Mouse (Mus musculus) intestine, embryonic 14.5 days (tissue): Measurements from ENCODE around the gene Bphl. TPM values are rescaled to one million over a fixed set of nuclear protein-coding genes. Genes with fewer than 3 reads are reported as not detected.
A peak's percentile ranks its signal among the peaks of the same experiment; 100 is the strongest.

ENCODE experiments used
- ATAC-seq: fragments of 200-750 bp; cut with Nextera tagmentation; replicated peaks from 2 replicates; pipeline ENCODE4 v1.8.0; 2017; ENCODE audit warnings: low read depth, moderate number of reproducible peaks, moderate TSS enrichment, moderate library complexity; ENCODE audit not compliant: low FRiP score, low TSS enrichment
- DNase-seq: peaks from one replicate; pipeline ENCODE4 v3.0.0-alpha.2; 2018; ENCODE audit warnings: low spot score
- H3K27ac ChIP-seq: fragments of 300-500 bp; sonication (generic); 2 replicates; pipeline ENCODE4 v1.5.1; 2014; ENCODE audit warnings: low read depth, mild to moderate bottlenecking, control low read depth
- H3K27me3 ChIP-seq: fragments of 300-500 bp; sonication (generic); replicated peaks from 2 replicates; pipeline ENCODE4 v1.6.1; 2014; ENCODE audit warnings: low read length, control low read depth; ENCODE audit not compliant: control insufficient read depth, insufficient read depth
- H3K36me3 ChIP-seq: fragments of 300-500 bp; sonication (generic); 2 replicates; pipeline ENCODE4 v1.6.1; 2014; ENCODE audit warnings: low read length, control low read depth; ENCODE audit not compliant: control insufficient read depth, insufficient read depth
- H3K4me1 ChIP-seq: fragments of 300-500 bp; sonication (generic); replicated peaks from 2 replicates; pipeline ENCODE4 v1.6.1; 2014; ENCODE audit warnings: low read length, control low read depth, mixed read lengths; ENCODE audit not compliant: control insufficient read depth, insufficient read depth
- H3K4me2 ChIP-seq: fragments of 300-500 bp; sonication (generic); 2 replicates; pipeline ENCODE4 v1.6.1; 2014; ENCODE audit warnings: low read length
- H3K4me3 ChIP-seq: fragments of 300-500 bp; sonication (generic); 2 replicates; pipeline ENCODE4 v1.5.1; 2014; ENCODE audit warnings: low read depth, low read length, control low read depth, mixed read lengths
- H3K9ac ChIP-seq: fragments of 300-500 bp; sonication (generic); 2 replicates; pipeline ENCODE4 v1.6.1; 2014; ENCODE audit warnings: mild to moderate bottlenecking, low read length
- H3K9me3 ChIP-seq: fragments of 300-500 bp; sonication (generic); 2 replicates; pipeline ENCODE4 v1.6.1; 2016; ENCODE audit warnings: low read length, control low read depth; ENCODE audit not compliant: control insufficient read depth
- WGBS: fragments of 180-500 bp; shearing (Covaris S2); extraction: QIAGEN DNeasy Blood & Tissue Kit; methylation state at CpG from one replicate; pipeline ENCODE4 v1.1.7; 2014; 5-methylcytosine and 5-hydroxymethylcytosine counted together
- polyA plus RNA-seq: library from polyadenylated mRNA; unstranded; fragments of >200 nt; fragmentation: Nextera tagmentation; extraction: Ambion mirVana; gene quantifications from 2 replicates; pipeline ENCODE4 v1.2.1, GENCODE M21; 2014

Bphl gene
- 40.4 TPM in 2 replicates for polyA plus RNA-seq

DNA sequence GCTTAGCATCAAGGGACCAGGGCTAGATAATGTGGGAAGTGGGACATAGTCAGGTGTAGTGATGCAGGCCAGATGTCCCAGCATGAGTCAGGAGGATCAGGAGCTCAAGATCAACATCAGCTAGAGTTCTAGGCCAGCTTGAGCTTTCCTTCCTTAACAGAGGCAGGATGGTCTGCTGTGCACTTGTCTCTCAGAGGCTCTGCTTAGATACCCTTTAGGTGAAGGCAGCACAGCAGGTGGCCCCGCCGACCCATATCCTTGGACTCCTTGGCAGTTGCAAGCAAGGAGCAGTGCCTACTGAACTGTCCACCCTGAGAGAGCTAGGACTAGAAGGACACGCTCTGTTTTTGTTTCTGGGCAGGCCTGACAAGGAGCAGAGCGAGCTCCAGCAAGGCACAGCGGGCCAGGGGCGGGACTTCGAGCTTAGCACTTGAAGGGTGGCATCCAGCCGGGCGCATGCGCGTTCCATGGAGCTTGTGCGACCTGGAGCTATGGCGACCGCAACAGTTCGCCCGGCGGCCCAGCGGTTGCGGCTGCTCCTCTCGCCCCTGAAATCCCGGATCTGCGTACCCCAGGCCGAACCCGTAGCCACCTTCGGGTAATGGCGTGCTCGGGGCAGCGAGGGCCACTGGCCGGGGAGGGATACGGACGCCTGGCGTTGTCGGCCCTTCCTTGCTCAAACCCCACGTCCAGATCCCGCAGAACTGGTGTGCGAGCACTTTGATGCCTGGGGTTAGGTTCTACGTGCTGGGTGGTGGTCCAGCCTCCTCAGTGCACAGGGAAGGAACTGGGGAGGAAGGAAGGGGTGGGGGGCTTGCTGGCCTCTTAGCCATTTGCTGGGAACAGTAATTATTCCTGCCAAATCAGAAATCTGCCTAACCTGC, at the start of gene Bphl:
TSS of gene Bphl (plus strand) at position 426 of the 884 bp plus-strand sequence.
- 1% methylated on average over 37 of the region's 37 CpGs for WGBS
- H3K4me3 ChIP-seq = peak within 1 kb of the TSS; percentile 77
- H3K27ac ChIP-seq = peak within 1 kb of the TSS; percentile 78
- H3K4me1 ChIP-seq = peaks cover 18% of the 10 kb centered on the region
- H3K9ac ChIP-seq = peak within 1 kb of the TSS; percentile 90
- DNase-seq (peak; percentile 94), ATAC-seq (peak; percentile 90)
- no peaks in the 10 kb centered on the region for H3K27me3 ChIP-seq
- H3K36me3 ChIP-seq = peaks cover 22% of the 10 kb centered on the region
- H3K4me2 ChIP-seq = peak within 1 kb of the TSS; percentile 82
- no peaks in the 10 kb centered on the region for H3K9me3 ChIP-seq

DNA sequence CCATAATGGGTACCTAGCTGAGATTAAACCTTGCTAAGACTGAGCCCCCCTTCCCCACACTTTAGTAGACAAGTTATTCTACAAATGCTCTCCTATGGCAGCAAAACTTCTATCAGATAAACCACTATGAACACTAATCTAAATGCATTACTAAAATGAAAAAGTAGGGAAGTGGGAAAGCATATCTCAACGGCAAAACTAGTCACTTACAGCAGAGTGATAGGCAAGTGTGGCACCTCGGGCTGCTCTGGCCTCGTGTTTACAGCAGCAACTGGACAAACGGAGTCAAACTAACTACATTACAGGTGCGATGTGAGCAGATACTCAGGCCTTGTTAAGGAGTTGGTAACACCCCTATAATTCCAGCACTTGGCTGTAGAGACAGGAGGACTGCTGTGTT, 47.8 kb upstream of the Bphl start:
- 78% methylated on average over 5 of the region's 5 CpGs for WGBS
- H3K27ac ChIP-seq = no peak overlapping the region
- no peak overlapping the region for H3K4me3 ChIP-seq

GRCm38 (mm10) chr13:33995197-33995596, 42.2 kb upstream of the Bphl start:
- 17% methylated on average over 1 of the region's 1 CpGs for WGBS
- ATAC-seq (no peak), DNase-seq (peak; percentile 74)
- Histone ChIP-seq H3K4me2 (no peak overlapping the region), H3K9ac (no peak overlapping the region), H3K36me3 (no peaks in the 10 kb centered on the region), H3K4me1 (no peaks in the 10 kb centered on the region), H3K4me3 (no peak overlapping the region), H3K9me3 (no peaks in the 10 kb centered on the region), H3K27me3 (no peaks in the 10 kb centered on the region), H3K27ac (no peak overlapping the region)

More for the DNA sequence above, 47.8 kb upstream of the Bphl start:
- DNase-seq (no peak), ATAC-seq (no peak)
- Histone ChIP-seq H3K36me3 (peaks cover 10% of the 10 kb centered on the region; the same call in 1 of the 2 replicates), H3K4me2 (no peak overlapping the region), H3K9me3 (no peaks in the 10 kb centered on the region), H3K4me1 (no peaks in the 10 kb centered on the region), H3K27me3 (no peaks in the 10 kb centered on the region), H3K9ac (no peak overlapping the region)

- peak; percentile 97 for ATAC-seq
- WGBS = under 1% methylated on average over 90 of the region's 92 CpGs
Measured at GRCm38 (mm10) chr13:34002058-34003006, 35.1 kb upstream of the Bphl start, which contains the start of the genes Ripk1 and Serpinb6a. TSS of gene Ripk1 (plus strand) at chr13:34002363. TSS of gene Serpinb6a (minus strand) at chr13:34002794.

GRCm38 (mm10) chr13:34003058-34003457, 34.3 kb upstream of the Bphl start:
- Histone ChIP-seq H3K36me3 (no peaks in the 10 kb centered on the region), H3K9me3 (no peaks in the 10 kb centered on the region), H3K27ac (no peak overlapping the region), H3K9ac (peak overlapping the region; percentile 87), H3K4me3 (peak overlapping the region; percentile 92), H3K4me1 (peaks cover 14% of the 10 kb centered on the region; the same call in 1 of the 2 replicates), H3K27me3 (no peaks in the 10 kb centered on the region), H3K4me2 (peak overlapping the region; percentile 89)
- 9% methylated on average over 5 of the region's 5 CpGs for WGBS
- ATAC-seq (0 out of 2 replicates have a peak, but pooled peaks have one; percentile 6), DNase-seq (peak; percentile 60)

More at GRCm38 (mm10) chr13:34002058-34003006, 35.1 kb upstream of the Bphl start, which contains the start of the genes Ripk1 and Serpinb6a:
- Histone ChIP-seq H3K9ac (peak within 1 kb of the TSS; percentile 87), H3K4me3 (peak within 1 kb of the TSS; percentile 92), H3K9me3 (no peaks in the 10 kb centered on the region), H3K4me1 (peaks cover 14% of the 10 kb centered on the region; the same call in 1 of the 2 replicates), H3K27ac (peak within 1 kb of the TSS; percentile 87), H3K36me3 (no peaks in the 10 kb centered on the region), H3K4me2 (peak within 1 kb of the TSS; percentile 89), H3K27me3 (no peaks in the 10 kb centered on the region)
- peak; percentile 94 for DNase-seq

DNA sequence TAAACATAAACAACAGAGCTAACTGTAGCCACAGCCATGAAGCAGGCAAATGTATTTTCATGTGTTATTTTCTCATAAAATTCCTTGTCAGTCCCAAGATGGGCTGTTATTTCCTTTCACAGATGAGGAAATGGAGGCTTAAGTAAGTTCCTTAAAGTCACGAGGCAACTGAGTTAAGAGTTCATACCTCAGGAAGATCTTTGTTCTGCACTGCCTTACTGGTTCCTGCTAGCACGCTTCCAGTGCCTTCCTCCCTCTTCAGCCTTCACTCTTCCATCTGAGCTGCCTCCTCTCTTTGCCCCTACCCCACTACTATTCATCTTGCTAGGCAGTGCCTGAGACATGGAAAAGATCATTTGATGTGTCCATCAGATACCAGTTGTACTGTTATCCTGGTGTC, 30.2 kb upstream of the Bphl start:
- no peaks in the 10 kb centered on the region for H3K9me3 ChIP-seq

DNA sequence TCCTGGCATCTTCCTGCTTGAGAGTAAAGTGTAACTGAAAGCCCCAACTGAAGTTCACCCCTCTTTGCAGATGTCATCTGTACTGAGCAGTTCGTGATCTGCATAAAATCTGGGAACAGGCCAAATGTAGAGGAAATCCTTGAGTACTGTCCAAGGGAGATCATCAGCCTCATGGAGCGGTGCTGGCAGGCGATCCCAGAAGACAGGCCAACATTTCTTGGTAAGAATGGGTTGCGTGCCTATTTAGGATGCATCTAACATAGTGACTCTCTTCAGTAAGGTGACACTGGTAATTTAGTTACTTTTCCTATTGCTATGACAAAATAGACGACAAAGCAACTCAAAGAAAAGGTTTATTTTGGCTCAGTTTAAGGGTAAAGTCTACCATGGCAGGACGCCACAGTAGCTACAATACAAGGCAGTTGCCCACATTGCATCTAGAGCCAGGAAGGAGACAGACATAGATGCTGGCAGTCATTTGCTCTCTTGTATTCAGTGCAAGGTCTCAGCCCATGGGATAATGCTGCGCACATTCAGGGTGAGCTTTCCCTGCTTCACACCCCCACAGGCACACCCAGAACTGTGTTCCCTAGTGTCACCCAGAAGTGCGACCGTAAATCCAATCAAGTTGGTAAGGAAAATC, 20.3 kb upstream of the Bphl start:
- H3K4me3 ChIP-seq = no peak overlapping the region
- no peak overlapping the region for H3K9ac ChIP-seq
- H3K27ac ChIP-seq = no peak overlapping the region
- no peaks in the 10 kb centered on the region for H3K27me3 ChIP-seq
- no peak overlapping the region for H3K4me2 ChIP-seq
- ATAC-seq (no peak), DNase-seq (no peak)
- H3K36me3 ChIP-seq = peaks cover 88% of the 10 kb centered on the region
- WGBS = 95% methylated on average over 9 of the region's 9 CpGs
- no peaks in the 10 kb centered on the region for H3K4me1 ChIP-seq
- H3K9me3 ChIP-seq = no peaks in the 10 kb centered on the region

More for the DNA sequence above, 30.2 kb upstream of the Bphl start:
- Histone ChIP-seq H3K36me3 (peaks cover 26% of the 10 kb centered on the region), H3K4me1 (peaks cover 6% of the 10 kb centered on the region; the same call in 1 of the 2 replicates), H3K4me3 (no peak overlapping the region), H3K27me3 (no peaks in the 10 kb centered on the region), H3K9ac (no peak overlapping the region), H3K27ac (no peak overlapping the region), H3K4me2 (no peak overlapping the region)
- DNase-seq = no peak
- 75% methylated on average over 2 of the region's 2 CpGs for WGBS
- no peak for ATAC-seq

DNA sequence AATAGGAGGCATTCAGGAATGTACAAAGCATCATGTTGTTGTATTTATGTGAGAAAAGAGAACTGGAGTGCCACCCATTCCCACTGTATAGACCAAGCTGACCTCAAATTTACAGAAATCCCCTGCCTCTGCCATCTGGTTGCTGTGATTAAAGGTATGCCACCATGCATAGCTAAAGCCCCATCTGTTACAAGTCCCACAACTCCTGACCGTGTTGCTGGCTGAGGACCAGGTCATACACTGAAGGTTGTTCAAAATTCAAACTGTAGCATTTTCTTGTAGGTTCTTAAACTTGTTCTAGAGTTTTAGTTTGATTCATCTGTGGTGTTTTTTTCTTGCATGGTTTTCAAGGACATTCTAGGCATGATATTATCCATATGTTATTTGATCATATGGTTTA, 18.9 kb upstream of the Bphl start:
- Histone ChIP-seq H3K27me3 (no peaks in the 10 kb centered on the region), H3K9me3 (no peaks in the 10 kb centered on the region), H3K9ac (no peak overlapping the region), H3K4me2 (no peak overlapping the region), H3K4me3 (no peak overlapping the region), H3K4me1 (no peaks in the 10 kb centered on the region), H3K27ac (no peak overlapping the region), H3K36me3 (peaks cover 95% of the 10 kb centered on the region)
- DNase-seq (no peak), ATAC-seq (no peak)
- 86% methylated on average over 1 of the region's 1 CpGs for WGBS
